Mouse (Mus musculus): ENCODE measurements around the gene Rbm25.

Rbm25 gene

GRCm38 (mm10) chr12:83726510-83727308 is 95.7 kb downstream of the Rbm25 start:
- DNase-seq (ENCODE audit: low read depth, low spot score): peak; percentile 31

- DNase-seq (ENCODE audit: low read depth, low spot score): no peak
Measured at GRCm38 (mm10) chr12:83732225-83732624, 101.2 kb downstream of the Rbm25 start.
